Mouse (Mus musculus) megakaryocyte, embryonic 14.5 days (primary cell): ENCODE measurements around the gene Atp6v1g2. TPM values are rescaled to one million over a fixed set of nuclear protein-coding genes. Genes with fewer than 3 reads are reported as not detected.
A peak's percentile ranks its signal among the peaks of the same experiment; 100 is the strongest.

Source experiments
- H3K27me3 ChIP-seq: replicated peaks from 2 replicates; pipeline ENCODE3; 2012; ENCODE audit warnings: inconsistent platforms
- H3K36me3 ChIP-seq: replicated peaks from 2 replicates; pipeline ENCODE3; 2012; ENCODE audit warnings: low read length, inconsistent platforms, mixed read lengths
- H3K4me1 ChIP-seq: 2 replicates; pipeline ENCODE4 v1.6.1; 2012; ENCODE audit warnings: inconsistent platforms
- H3K4me3 ChIP-seq: replicated peaks from 2 replicates; pipeline ENCODE3; 2012; ENCODE audit warnings: moderate library complexity, mild to moderate bottlenecking, inconsistent platforms
- H3K9me3 ChIP-seq: 2 replicates; pipeline ENCODE4 v1.6.1; 2012; ENCODE audit warnings: inconsistent platforms
- FLI1 ChIP-seq: IDR thresholded peaks from 2 replicates; pipeline ENCODE4 v1.6.1; 2012; ENCODE audit warnings: low read length, inconsistent platforms, mixed read lengths
- GATA1 ChIP-seq: IDR thresholded peaks from 3 replicates; pipeline ENCODE4 v1.6.1; 2012; ENCODE audit warnings: mixed read lengths, low read length, inconsistent platforms, borderline replicate concordance
- polyA plus RNA-seq: library from polyadenylated mRNA; stranded (reverse); fragments of >175 nt; gene quantifications from 2 replicates; pipeline ENCODE4 v1.2.3, GENCODE M21; 2012; ENCODE audit warnings: low replicate concordance; ENCODE audit not compliant: insufficient read depth

The Atp6v1g2 gene
- 0.86 TPM in 1 of 2 replicates, not detected in the other for polyA plus RNA-seq

- Histone ChIP-seq H3K36me3 (peaks cover 64% of the 10 kb centered on the region), H3K4me3 (peak within 1 kb of the TSS; percentile 99), H3K27me3 (no peaks in the 10 kb centered on the region), H3K9me3 (no peaks in the 10 kb centered on the region), H3K4me1 (peaks cover 72% of the 10 kb centered on the region)
- TF ChIP-seq GATA1 (no peak), FLI1 (no peak)
Measured at GRCm38 (mm10) chr17:35233114-35233980, at the start of gene Atp6v1g2. TSS of gene Atp6v1g2 (plus strand) at chr17:35233660.

GRCm38 (mm10) chr17:35185639-35186611, 47.5 kb upstream of the Atp6v1g2 start:
- H3K9me3 ChIP-seq = no peaks in the 10 kb centered on the region
- H3K27me3 ChIP-seq = no peaks in the 10 kb centered on the region
- peaks cover 24% of the 10 kb centered on the region for H3K36me3 ChIP-seq
- peak overlapping the region; percentile 90 for H3K4me3 ChIP-seq
- TF ChIP-seq GATA1 = no peak
- TF ChIP-seq FLI1 = no peak
- H3K4me1 ChIP-seq = peaks cover 66% of the 10 kb centered on the region

GRCm38 (mm10) chr17:35186681-35187080, 46.8 kb upstream of the Atp6v1g2 start:
- H3K4me1 ChIP-seq = peaks cover 74% of the 10 kb centered on the region
- no peaks in the 10 kb centered on the region for H3K9me3 ChIP-seq
- TF ChIP-seq GATA1 (no peak), FLI1 (no peak)

GRCm38 (mm10) chr17:35187345-35187744, 46.1 kb upstream of the Atp6v1g2 start:
- H3K4me3 ChIP-seq = peak overlapping the region; percentile 80
- H3K4me1 ChIP-seq = peaks cover 78% of the 10 kb centered on the region
- H3K36me3 ChIP-seq = peaks cover 24% of the 10 kb centered on the region
- TF ChIP-seq FLI1 (no peak), GATA1 (no peak)
- H3K27me3 ChIP-seq = no peaks in the 10 kb centered on the region
- H3K9me3 ChIP-seq = no peaks in the 10 kb centered on the region

More at GRCm38 (mm10) chr17:35186681-35187080, 46.8 kb upstream of the Atp6v1g2 start:
- H3K27me3 ChIP-seq = no peaks in the 10 kb centered on the region
- H3K36me3 ChIP-seq = peaks cover 24% of the 10 kb centered on the region
- peak overlapping the region; percentile 90 for H3K4me3 ChIP-seq

GRCm38 (mm10) chr17:35187959-35188610, 45.4 kb upstream of the Atp6v1g2 start, which contains the start of gene Lst1:
TSS of gene Lst1 (minus strand) at chr17:35188439.
- Histone ChIP-seq H3K9me3 (no peaks in the 10 kb centered on the region), H3K4me1 (peaks cover 80% of the 10 kb centered on the region), H3K4me3 (peak within 1 kb of the TSS; percentile 87), H3K36me3 (peaks cover 19% of the 10 kb centered on the region), H3K27me3 (no peaks in the 10 kb centered on the region)
- TF ChIP-seq GATA1 (no peak), FLI1 (no peak)

- Histone ChIP-seq H3K4me3 (peak overlapping the region; percentile 87), H3K9me3 (no peaks in the 10 kb centered on the region), H3K27me3 (no peaks in the 10 kb centered on the region), H3K4me1 (peaks cover 88% of the 10 kb centered on the region), H3K36me3 (peaks cover 10% of the 10 kb centered on the region)
- TF ChIP-seq GATA1 = no peak; the same call in 2 of the 3 replicates
- no peak for TF ChIP-seq FLI1
Measured at GRCm38 (mm10) chr17:35189186-35189585, 44.3 kb upstream of the Atp6v1g2 start.

GRCm38 (mm10) chr17:35190096-35190495, 43.4 kb upstream of the Atp6v1g2 start:
- H3K4me3 ChIP-seq = peak overlapping the region; percentile 87
- H3K27me3 ChIP-seq = no peaks in the 10 kb centered on the region
- H3K36me3 ChIP-seq = peaks cover 2% of the 10 kb centered on the region
- peaks cover 88% of the 10 kb centered on the region for H3K4me1 ChIP-seq
- H3K9me3 ChIP-seq = no peaks in the 10 kb centered on the region
- no peak for TF ChIP-seq FLI1
- TF ChIP-seq GATA1 = no peak

- H3K36me3 ChIP-seq = no peaks in the 10 kb centered on the region
- H3K27me3 ChIP-seq = no peaks in the 10 kb centered on the region
- H3K4me1 ChIP-seq = peaks cover 93% of the 10 kb centered on the region
- peak overlapping the region; percentile 59 for H3K4me3 ChIP-seq
- H3K9me3 ChIP-seq = no peaks in the 10 kb centered on the region
- no peak for TF ChIP-seq GATA1
- no peak for TF ChIP-seq FLI1
Measured at GRCm38 (mm10) chr17:35191723-35192122, 41.7 kb upstream of the Atp6v1g2 start.

GRCm38 (mm10) chr17:35192924-35193323, 40.5 kb upstream of the Atp6v1g2 start:
- TF ChIP-seq GATA1 (no peak), FLI1 (no peak)
- no peaks in the 10 kb centered on the region for H3K27me3 ChIP-seq
- no peaks in the 10 kb centered on the region for H3K36me3 ChIP-seq
- H3K9me3 ChIP-seq = no peaks in the 10 kb centered on the region
- peak overlapping the region; percentile 18 for H3K4me3 ChIP-seq
- H3K4me1 ChIP-seq = peaks cover 91% of the 10 kb centered on the region
